Comparison of ENCODE assay signal across 12 mouse cellular contexts in the genomic region with DNA sequence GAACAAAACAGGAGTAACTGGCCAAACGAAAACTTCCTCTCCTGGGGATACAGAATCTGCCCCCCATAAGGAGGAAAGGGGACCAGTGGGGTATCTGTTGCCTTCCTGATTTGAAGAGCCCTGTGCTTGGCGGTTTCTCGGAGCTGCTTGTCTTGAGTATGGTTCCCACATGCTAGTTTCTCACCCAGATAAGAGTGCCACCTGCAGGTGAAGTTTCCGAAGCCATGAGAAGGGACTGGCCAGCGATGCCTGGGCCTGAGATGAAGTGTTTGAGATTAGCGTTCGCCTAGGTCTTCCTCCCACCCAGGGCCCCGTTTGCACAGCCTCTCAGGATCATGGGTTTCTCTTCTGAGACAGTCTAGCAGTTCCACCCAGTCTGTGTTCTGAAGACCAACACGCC. TPM values are rescaled to one million over a fixed set of nuclear protein-coding genes. Genes with fewer than 3 reads are reported as not detected.
DNase-seq lines count a peak whose midpoint lies in the region; ATAC-seq and TF ChIP-seq lines count a peak whose summit lies in the region.
"Had no signal": no experiment of that assay in that cellular context is flagged by ENCODE, and none has a peak within 500 bp of the region (broad histone marks: within the 10 kb centered on the region; RNA-seq: fewer than 3 reads in every experiment).

No protein-coding gene starts in this region.

- no peak overlapping the region for H3K4me3 ChIP-seq in hindbrain, embryonic 11.5 days (ENCODE audit: low read depth, low read length)
- H3K4me3 ChIP-seq in hindbrain, embryonic 12.5 days, result no peak overlapping the region
- H3K4me3 ChIP-seq in hindbrain, postnatal 0 days (ENCODE audit: low read length), result no peak overlapping the region
- H3K4me3 ChIP-seq: megakaryocyte, embryonic 14.5 days had no signal

- peak; percentile 57 for DNase-seq in hindbrain, embryonic 11.5 days (ENCODE audit: low spot score)
- peak; percentile 57 for DNase-seq in urinary bladder, postnatal 14 days (ENCODE audit: low spot score)
- DNase-seq in urinary bladder, adult 18-20 months (ENCODE audit: low spot score in 2 of 2), result no peak
- DNase-seq in hindbrain, postnatal 0 days (ENCODE audit: low spot score), result peak; percentile 65
- DNase-seq in gastrocnemius, postnatal 14 days, result no peak
- no peak for DNase-seq in ovary, adult 18-20 months (ENCODE audit: low spot score)

- 44% methylated on average over 9 of the region's 9 CpGs for WGBS in hindbrain, embryonic 11.5 days
- WGBS in hindbrain, embryonic 12.5 days, result 40% methylated on average over 9 of the region's 9 CpGs
- 33% methylated on average over 9 of the region's 9 CpGs for WGBS in hindbrain, postnatal 0 days

- H3K9ac ChIP-seq in hindbrain, embryonic 11.5 days (ENCODE audit: low read depth, low read length), result no peak overlapping the region
- no peak overlapping the region for H3K9ac ChIP-seq in hindbrain, embryonic 12.5 days
- H3K9ac ChIP-seq in hindbrain, postnatal 0 days (replicated peaks; ENCODE audit: low read length), result no peak overlapping the region; the same call in 1 of the 2 replicates

- no peak for ATAC-seq in hindbrain, embryonic 11.5 days (ENCODE audit: low FRiP score)
- ATAC-seq in hindbrain, embryonic 12.5 days (ENCODE audit: low FRiP score), result no peak
- no peak for ATAC-seq in hindbrain, postnatal 0 days
- ATAC-seq in frontal cortex, adult (ENCODE audit: low TSS enrichment), result no peak

- intact Hi-C loops in gastrocnemius, postnatal 14 days (cut with DNase I; ENCODE audit: low total_unique reads), result no loop called here

- no peak overlapping the region for H3K27ac ChIP-seq in hindbrain, embryonic 11.5 days (ENCODE audit: low read depth, low read length)
- H3K27ac ChIP-seq in hindbrain, embryonic 12.5 days, result no peak overlapping the region
- no peak overlapping the region for H3K27ac ChIP-seq in hindbrain, postnatal 0 days

- no peaks in the 10 kb centered on the region for H3K36me3 ChIP-seq in hindbrain, embryonic 11.5 days (ENCODE audit: control insufficient read depth, insufficient read depth, low read length)
- no peaks in the 10 kb centered on the region for H3K36me3 ChIP-seq in hindbrain, embryonic 12.5 days
- H3K36me3 ChIP-seq in hindbrain, postnatal 0 days (ENCODE audit: insufficient read depth, low read length), result no peaks in the 10 kb centered on the region; the same call in 1 of the 2 replicates

- no peaks in the 10 kb centered on the region for H3K27me3 ChIP-seq in hindbrain, embryonic 11.5 days (ENCODE audit: control insufficient read depth, insufficient read depth, low read length)
- no peaks in the 10 kb centered on the region for H3K27me3 ChIP-seq in hindbrain, embryonic 12.5 days
- H3K27me3 ChIP-seq in hindbrain, postnatal 0 days (ENCODE audit: insufficient read depth, low read length), result no peaks in the 10 kb centered on the region
- H3K27me3 ChIP-seq: megakaryocyte, embryonic 14.5 days had no signal

- H3K4me1 ChIP-seq in hindbrain, embryonic 11.5 days (replicated peaks; ENCODE audit: control insufficient read depth, insufficient read depth, low read length), result peaks cover 16% of the 10 kb centered on the region
- H3K4me1 ChIP-seq in hindbrain, embryonic 12.5 days, result peaks cover 35% of the 10 kb centered on the region
- peaks cover 20% of the 10 kb centered on the region for H3K4me1 ChIP-seq in hindbrain, postnatal 0 days (ENCODE audit: insufficient read depth, low read length)

- no peaks in the 10 kb centered on the region for H3K9me3 ChIP-seq in hindbrain, embryonic 11.5 days (ENCODE audit: control insufficient read depth, low read length)
- H3K9me3 ChIP-seq in hindbrain, embryonic 12.5 days (replicated peaks), result no peaks in the 10 kb centered on the region
- H3K9me3 ChIP-seq in hindbrain, postnatal 0 days (ENCODE audit: low read length), result no peaks in the 10 kb centered on the region
- H3K9me3 ChIP-seq: megakaryocyte, embryonic 14.5 days had no signal

- TF ChIP-seq CTCF in hindbrain, postnatal 0 days (IDR thresholded peaks at IDR 0.05; ENCODE audit: low read depth), result peak; percentile 73

- H3K4me2 ChIP-seq in hindbrain, embryonic 11.5 days (replicated peaks; ENCODE audit: low read depth, low read length), result no peak overlapping the region
- no peak overlapping the region for H3K4me2 ChIP-seq in hindbrain, embryonic 12.5 days (replicated peaks)
- H3K4me2 ChIP-seq in hindbrain, postnatal 0 days (ENCODE audit: low read depth, low read length), result no peak overlapping the region

RNA-seq across cellular contexts. Expression of a gene that starts 1.7 kb away (rescaled TPM):
- polyA plus RNA-seq in hindbrain, embryonic 11.5 days (2014; fragmentation: Nextera tagmentation; extraction: Ambion mirVana), result 34.8 and 35.2 TPM in 2 replicates
- 48.1 and 49.0 TPM in 2 replicates for polyA plus RNA-seq in hindbrain, embryonic 12.5 days (2016; fragmentation: Nextera tagmentation; extraction: Ambion mirVana)
- 300 and 339 TPM in 2 replicates for total RNA-seq in hindbrain, postnatal 0 days (2014; rRNA removed)
- polyA plus RNA-seq in hindbrain, postnatal 0 days (2015; fragmentation: Nextera tagmentation; extraction: Ambion mirVana), result 124 and 141 TPM in 2 replicates
- 1 to 10 TPM; 4.8 to 6.8 TPM for total RNA-seq in gastrocnemius, postnatal 14 days (2021)

RNA-seq across cellular contexts. Expression of a gene that starts 12.5 kb away (rescaled TPM):
- polyA plus RNA-seq in hindbrain, embryonic 11.5 days (2014; fragmentation: Nextera tagmentation; extraction: Ambion mirVana), result 11.8 and 12.4 TPM in 2 replicates
- polyA plus RNA-seq in hindbrain, embryonic 12.5 days (2016; fragmentation: Nextera tagmentation; extraction: Ambion mirVana), result 15.5 and 17.4 TPM in 2 replicates
- 2.4 and 6.2 TPM in 2 replicates for total RNA-seq in hindbrain, postnatal 0 days (2014; rRNA removed)
- polyA plus RNA-seq in hindbrain, postnatal 0 days (2015; fragmentation: Nextera tagmentation; extraction: Ambion mirVana), result 4.4 and 5.5 TPM in 2 replicates
- 1 to 10 TPM; 3.3 to 3.6 TPM for total RNA-seq in gastrocnemius, postnatal 14 days (2021)

RNA-seq across cellular contexts. Expression of a gene that starts 12.6 kb away (rescaled TPM):
- polyA plus RNA-seq in hindbrain, embryonic 11.5 days (2014; fragmentation: Nextera tagmentation; extraction: Ambion mirVana), result 0.13 and 0.42 TPM in 2 replicates
- polyA plus RNA-seq in hindbrain, embryonic 12.5 days (2016; fragmentation: Nextera tagmentation; extraction: Ambion mirVana), result 0.22 and 0.61 TPM in 2 replicates
- 0.72 TPM in 1 of 2 replicates, not detected in the other for total RNA-seq in hindbrain, postnatal 0 days (2014; rRNA removed)
- polyA plus RNA-seq in hindbrain, postnatal 0 days (2015; fragmentation: Nextera tagmentation; extraction: Ambion mirVana), result not detected in 2 replicates
- not detected for total RNA-seq in gastrocnemius, postnatal 14 days (2021)
- total RNA-seq: adrenal gland, postnatal 36 days; hematopoietic stem cell, adult 5-6 weeks had no signal
- polyA plus RNA-seq: testis, adult 2 months had no signal

RNA-seq across cellular contexts. Expression of a gene that starts 14.5 kb away (rescaled TPM):
- 390 and 438 TPM in 2 replicates for polyA plus RNA-seq in hindbrain, embryonic 11.5 days (2014; fragmentation: Nextera tagmentation; extraction: Ambion mirVana)
- polyA plus RNA-seq in hindbrain, embryonic 12.5 days (2016; fragmentation: Nextera tagmentation; extraction: Ambion mirVana), result 569 and 595 TPM in 2 replicates
- total RNA-seq in hindbrain, postnatal 0 days (2014; rRNA removed), result 67.6 and 91.5 TPM in 2 replicates
- 141 and 144 TPM in 2 replicates for polyA plus RNA-seq in hindbrain, postnatal 0 days (2015; fragmentation: Nextera tagmentation; extraction: Ambion mirVana)
- 100 to 1,000 TPM; 398 to 459 TPM for total RNA-seq in gastrocnemius, postnatal 14 days (2021)

RNA-seq across cellular contexts. Expression of a gene that starts 22.7 kb away (rescaled TPM):
- 61.1 and 64.4 TPM in 2 replicates for polyA plus RNA-seq in hindbrain, embryonic 11.5 days (2014; fragmentation: Nextera tagmentation; extraction: Ambion mirVana)
- polyA plus RNA-seq in hindbrain, embryonic 12.5 days (2016; fragmentation: Nextera tagmentation; extraction: Ambion mirVana), result 53.8 and 60.0 TPM in 2 replicates
- total RNA-seq in hindbrain, postnatal 0 days (2014; rRNA removed), result 4.7 and 8.8 TPM in 2 replicates
- polyA plus RNA-seq in hindbrain, postnatal 0 days (2015; fragmentation: Nextera tagmentation; extraction: Ambion mirVana), result 54.8 and 56.4 TPM in 2 replicates
- total RNA-seq in gastrocnemius, postnatal 14 days (2021), result 10 to 100 TPM; 28.3 to 30.3 TPM

Comparison
In these comparisons a context has a peak if more than half of its experiments do, and no peak if none do; other contexts are left out.
1. DNase-seq: peak in hindbrain, embryonic 11.5 days (single experiment), urinary bladder, postnatal 14 days (single experiment) and hindbrain, postnatal 0 days (single experiment); none in urinary bladder, adult 18-20 months (0 of 2), gastrocnemius, postnatal 14 days (single experiment) and ovary, adult 18-20 months (single experiment).